Mouse (Mus musculus): ENCODE data around the gene Vps16.

Vps16 gene

GRCm38 (mm10) chr2:130423397-130424125 is 578 bp upstream of the Vps16 start:
- peak; percentile 80 for DNase-seq

GRCm38 (mm10) chr2:130425112-130425511 is 973 bp downstream of the Vps16 start:
- DNase-seq, result no peak

GRCm38 (mm10) chr2:130429851-130430250 is 5.7 kb downstream of the Vps16 start:
- no peak for DNase-seq

- no peak for DNase-seq
Measured at GRCm38 (mm10) chr2:130430484-130430883, 6.3 kb downstream of the Vps16 start.

GRCm38 (mm10) chr2:130432157-130432556 is 8.0 kb downstream of the Vps16 start:
- no peak for DNase-seq

GRCm38 (mm10) chr2:130433152-130433551 is 9.0 kb downstream of the Vps16 start:
- DNase-seq, result peak; percentile 29

- no peak for DNase-seq
Measured at GRCm38 (mm10) chr2:130436769-130437168, 12.6 kb downstream of the Vps16 start.

GRCm38 (mm10) chr2:130438861-130439260 is 14.7 kb downstream of the Vps16 start:
- DNase-seq, result no peak

GRCm38 (mm10) chr2:130439840-130440480 is 15.8 kb downstream of the Vps16 start:
- DNase-seq, result no peak

- DNase-seq, result peak; percentile 58
Measured at GRCm38 (mm10) chr2:130442162-130442561, 18.0 kb downstream of the Vps16 start.

- no peak for DNase-seq
Measured at GRCm38 (mm10) chr2:130448449-130448848, 24.3 kb downstream of the Vps16 start.

- no peak for DNase-seq
Measured at GRCm38 (mm10) chr2:130449021-130449793, 25.1 kb downstream of the Vps16 start.

GRCm38 (mm10) chr2:130449794-130450433 is 25.8 kb downstream of the Vps16 start, which contains the start of gene Ptpra:
TSS of gene Ptpra (plus strand) at chr2:130450278.
- DNase-seq, result peak; percentile 91

- peak; percentile 84 for DNase-seq
Measured at GRCm38 (mm10) chr2:130450434-130450796, 26.3 kb downstream of the Vps16 start.

GRCm38 (mm10) chr2:130451086-130451726 is 27.1 kb downstream of the Vps16 start:
- no peak for DNase-seq

- DNase-seq, result no peak
Measured at GRCm38 (mm10) chr2:130451727-130452090, 27.6 kb downstream of the Vps16 start.

GRCm38 (mm10) chr2:130452266-130452665 is 28.1 kb downstream of the Vps16 start:
- no peak for DNase-seq

GRCm38 (mm10) chr2:130453421-130453820 is 29.3 kb downstream of the Vps16 start:
- DNase-seq, result no peak

GRCm38 (mm10) chr2:130454748-130455370 is 30.7 kb downstream of the Vps16 start:
- no peak for DNase-seq

- DNase-seq, result no peak
Measured at GRCm38 (mm10) chr2:130457871-130458270, 33.7 kb downstream of the Vps16 start.

- DNase-seq, result no peak
Measured at GRCm38 (mm10) chr2:130459576-130459975, 35.4 kb downstream of the Vps16 start.

All from liver (tissue).